Mouse (Mus musculus) heart, embryonic 16.5 days (tissue): ENCODE results near the gene Prnp. TPM values are rescaled to one million over a fixed set of nuclear protein-coding genes. Genes with fewer than 3 reads are reported as not detected.

ENCODE experiments used
- ATAC-seq: fragments of 200-750 bp; cut with Nextera tagmentation; replicated peaks from 2 replicates; pipeline ENCODE4 v1.8.0; 2017; ENCODE audit warnings: moderate number of reproducible peaks; ENCODE audit not compliant: insufficient read depth, low FRiP score; ENCODE audit errors: extremely low read depth
- H3K27ac ChIP-seq: fragments of 300-500 bp; sonication (generic); 2 replicates; pipeline ENCODE4 v1.5.1; 2014; ENCODE audit warnings: mild to moderate bottlenecking, low read length, control low read depth, moderate library complexity
- H3K27me3 ChIP-seq: fragments of 300-500 bp; sonication (generic); 2 replicates; pipeline ENCODE4 v1.6.1; 2014; ENCODE audit warnings: low read length, mixed read lengths; ENCODE audit not compliant: control insufficient read depth, insufficient read depth
- H3K36me3 ChIP-seq: fragments of 300-500 bp; sonication (generic); 2 replicates; pipeline ENCODE4 v1.6.1; 2014; ENCODE audit not compliant: control insufficient read depth, insufficient read depth
- H3K4me1 ChIP-seq: fragments of 300-500 bp; sonication (generic); 2 replicates; pipeline ENCODE4 v1.6.1; 2014; ENCODE audit warnings: low read length, mixed read lengths; ENCODE audit not compliant: control insufficient read depth, insufficient read depth
- H3K4me2 ChIP-seq: fragments of 300-500 bp; sonication (generic); 2 replicates; pipeline ENCODE4 v1.6.1; 2014; ENCODE audit warnings: low read depth, mild to moderate bottlenecking, control low read depth, low read length
- H3K4me3 ChIP-seq: fragments of 300-500 bp; sonication (generic); 2 replicates; pipeline ENCODE4 v1.5.1; 2014; ENCODE audit warnings: mild to moderate bottlenecking, control low read depth, low read length
- H3K9ac ChIP-seq: fragments of 300-500 bp; sonication (generic); 2 replicates; pipeline ENCODE4 v1.6.1; 2014; ENCODE audit warnings: low read length, control low read depth
- H3K9me3 ChIP-seq: fragments of 300-500 bp; sonication (generic); replicated peaks from 2 replicates; pipeline ENCODE4 v1.6.1; 2016; ENCODE audit warnings: low read length; ENCODE audit not compliant: control insufficient read depth
- WGBS: fragments of 180-500 bp; shearing (Covaris S2); extraction: QIAGEN DNeasy Blood & Tissue Kit; methylation state at CpG from one replicate; pipeline ENCODE4 v1.1.7; 2014; 5-methylcytosine and 5-hydroxymethylcytosine counted together
- polyA plus RNA-seq: library from polyadenylated mRNA; unstranded; fragments of >200 nt; fragmentation: Nextera tagmentation; extraction: Ambion mirVana; gene quantifications from 2 replicates; pipeline ENCODE4 v1.2.1, GENCODE M21; 2015

The Prnp gene
- polyA plus RNA-seq, 1 experiment from 2014 or later, result 115 TPM

DNA sequence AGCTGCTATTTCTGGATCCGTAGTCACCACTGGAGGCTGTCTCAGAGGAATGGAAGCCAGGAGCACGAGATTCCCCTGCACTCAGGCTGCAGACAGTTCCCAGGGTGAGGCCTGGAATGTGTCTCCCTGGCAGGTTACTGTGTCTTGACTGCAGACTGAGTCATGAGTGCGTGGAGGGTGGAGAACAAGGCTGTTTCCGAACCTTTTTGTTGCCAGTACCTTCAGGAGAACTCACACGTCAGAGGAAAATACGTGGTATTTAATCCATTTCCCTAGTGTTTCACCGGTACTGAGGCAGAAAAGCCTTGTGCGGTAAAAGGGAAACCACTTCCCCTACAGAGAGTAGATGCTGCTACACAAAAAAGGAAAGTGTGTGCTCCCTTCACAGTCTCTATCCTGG lies 6.9 kb upstream of the Prnp start:
- peak overlapping the region; percentile 10; the same call in 1 of the 2 replicates for H3K4me2 ChIP-seq

GRCm38 (mm10) chr2:131905025-131905424 lies 4.7 kb upstream of the Prnp start:
- no peak overlapping the region for H3K4me3 ChIP-seq
- no peak for ATAC-seq
- H3K36me3 ChIP-seq, result no peaks in the 10 kb centered on the region
- peaks cover 25% of the 10 kb centered on the region for H3K4me1 ChIP-seq
- H3K9me3 ChIP-seq, result no peaks in the 10 kb centered on the region
- H3K27ac ChIP-seq, result no peak overlapping the region
- no peaks in the 10 kb centered on the region for H3K27me3 ChIP-seq
- H3K9ac ChIP-seq, result no peak overlapping the region
- WGBS, result 19% methylated on average over 5 of the region's 5 CpGs
- H3K4me2 ChIP-seq, result no peak overlapping the region

More for the DNA sequence above, 6.9 kb upstream of the Prnp start:
- H3K9me3 ChIP-seq, result no peaks in the 10 kb centered on the region
- H3K36me3 ChIP-seq, result no peaks in the 10 kb centered on the region
- H3K27me3 ChIP-seq, result no peaks in the 10 kb centered on the region
- ATAC-seq, result peak; percentile 89
- peak overlapping the region; percentile 54; the same call in 1 of the 2 replicates for H3K9ac ChIP-seq
- H3K4me3 ChIP-seq, result no peak overlapping the region
- 7% methylated on average over 8 of the region's 8 CpGs for WGBS
- peak overlapping the region; percentile 87 for H3K27ac ChIP-seq
- peaks cover 21% of the 10 kb centered on the region for H3K4me1 ChIP-seq

- no peak overlapping the region for H3K27ac ChIP-seq
- ATAC-seq, result no peak
Observed at GRCm38 (mm10) chr2:131905776-131906175, 4.0 kb upstream of the Prnp start.

GRCm38 (mm10) chr2:131906266-131906665 lies 3.5 kb upstream of the Prnp start:
- 90% methylated on average over 3 of the region's 3 CpGs for WGBS
- Histone ChIP-seq H3K36me3 (no peaks in the 10 kb centered on the region), H3K4me3 (no peak overlapping the region), H3K9me3 (no peaks in the 10 kb centered on the region), H3K9ac (no peak overlapping the region), H3K27ac (no peak overlapping the region), H3K4me1 (peaks cover 29% of the 10 kb centered on the region), H3K27me3 (no peaks in the 10 kb centered on the region), H3K4me2 (no peak overlapping the region)
- no peak for ATAC-seq

More at GRCm38 (mm10) chr2:131905776-131906175, 4.0 kb upstream of the Prnp start:
- WGBS, result 62% methylated on average over 6 of the region's 6 CpGs
- Histone ChIP-seq H3K9ac (no peak overlapping the region), H3K4me1 (peaks cover 25% of the 10 kb centered on the region), H3K9me3 (no peaks in the 10 kb centered on the region), H3K27me3 (no peaks in the 10 kb centered on the region), H3K4me3 (no peak overlapping the region), H3K36me3 (no peaks in the 10 kb centered on the region), H3K4me2 (no peak overlapping the region)

- Histone ChIP-seq H3K9ac (no peak overlapping the region), H3K27me3 (no peaks in the 10 kb centered on the region), H3K9me3 (no peaks in the 10 kb centered on the region), H3K4me1 (peaks cover 34% of the 10 kb centered on the region), H3K4me3 (no peak overlapping the region), H3K27ac (no peak overlapping the region), H3K4me2 (no peak overlapping the region), H3K36me3 (no peaks in the 10 kb centered on the region)
- WGBS, result 42% methylated on average over 1 of the region's 1 CpGs
- no peak for ATAC-seq
Observed at GRCm38 (mm10) chr2:131906846-131907245, 2.9 kb upstream of the Prnp start.

- 79% methylated on average over 5 of the region's 5 CpGs for WGBS
- Histone ChIP-seq H3K9me3 (no peaks in the 10 kb centered on the region), H3K36me3 (no peaks in the 10 kb centered on the region), H3K27me3 (no peaks in the 10 kb centered on the region), H3K4me1 (peaks cover 37% of the 10 kb centered on the region), H3K9ac (no peak overlapping the region), H3K4me2 (no peak overlapping the region), H3K4me3 (no peak overlapping the region), H3K27ac (no peak overlapping the region)
- no peak for ATAC-seq
Observed at GRCm38 (mm10) chr2:131907311-131907710, 2.4 kb upstream of the Prnp start.

- Histone ChIP-seq H3K9ac (no peak overlapping the region), H3K36me3 (peaks cover 2% of the 10 kb centered on the region; the same call in 1 of the 2 replicates), H3K27me3 (no peaks in the 10 kb centered on the region), H3K9me3 (no peaks in the 10 kb centered on the region), H3K4me1 (peaks cover 30% of the 10 kb centered on the region), H3K4me2 (no peak overlapping the region), H3K27ac (no peak overlapping the region), H3K4me3 (no peak overlapping the region)
- WGBS, result 87% methylated on average over 7 of the region's 7 CpGs
- no peak for ATAC-seq
Observed at GRCm38 (mm10) chr2:131908351-131908861, 1.3 kb upstream of the Prnp start.

- Histone ChIP-seq H3K4me2 (peak overlapping the region; percentile 59), H3K4me3 (no peak overlapping the region), H3K9me3 (no peaks in the 10 kb centered on the region), H3K9ac (no peak overlapping the region), H3K27me3 (no peaks in the 10 kb centered on the region), H3K4me1 (peaks cover 30% of the 10 kb centered on the region), H3K27ac (no peak overlapping the region; the same call in 1 of the 2 replicates), H3K36me3 (peaks cover 2% of the 10 kb centered on the region; the same call in 1 of the 2 replicates)
- ATAC-seq, result no peak
- 88% methylated on average over 1 of the region's 1 CpGs for WGBS
Observed at GRCm38 (mm10) chr2:131908906-131909305, 822 bp upstream of the Prnp start.

DNA sequence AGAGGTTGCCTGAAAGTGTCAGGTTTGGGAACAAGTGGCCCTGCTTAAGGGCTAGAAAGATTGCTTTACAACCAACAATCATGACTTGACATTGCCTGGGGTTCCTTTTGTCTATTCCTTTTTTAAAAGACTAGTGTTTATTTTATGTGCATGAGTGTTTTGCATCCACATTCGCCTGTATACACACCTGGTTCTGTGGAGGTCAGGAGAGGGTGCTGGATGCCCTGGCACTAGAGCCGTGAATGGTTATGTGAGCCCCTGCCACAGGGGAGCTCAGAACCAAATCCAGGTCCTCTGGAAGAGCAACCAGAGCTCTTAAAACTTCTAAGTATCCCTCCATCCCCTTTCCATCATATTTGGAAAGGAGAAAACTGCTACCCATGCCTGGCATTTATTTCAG lies 1.1 kb downstream of the Prnp start:
- H3K4me3 ChIP-seq, result peak overlapping the region; percentile 71
- no peak overlapping the region for H3K27ac ChIP-seq
- H3K4me2 ChIP-seq, result peak overlapping the region; percentile 59
- H3K27me3 ChIP-seq, result no peaks in the 10 kb centered on the region
- no peak for ATAC-seq
- H3K9me3 ChIP-seq, result no peaks in the 10 kb centered on the region
- H3K36me3 ChIP-seq, result peaks cover 7% of the 10 kb centered on the region
- H3K4me1 ChIP-seq, result peaks cover 16% of the 10 kb centered on the region
- H3K9ac ChIP-seq, result peak overlapping the region; percentile 84
- WGBS, result 54% methylated on average over 2 of the region's 2 CpGs
